Mouse (Mus musculus): ENCODE data around the gene Smok2b. TPM values are rescaled to one million over a fixed set of nuclear protein-coding genes. Genes with fewer than 3 reads are reported as not detected.
"Not testable (repeated sequence)": the region's sequence is repeated elsewhere in the genome, so short reads cannot be mapped to it uniquely, and the experiment has no call there.

Smok2b gene
- polyA plus RNA-seq, 1 experiment: not detected

DNA sequence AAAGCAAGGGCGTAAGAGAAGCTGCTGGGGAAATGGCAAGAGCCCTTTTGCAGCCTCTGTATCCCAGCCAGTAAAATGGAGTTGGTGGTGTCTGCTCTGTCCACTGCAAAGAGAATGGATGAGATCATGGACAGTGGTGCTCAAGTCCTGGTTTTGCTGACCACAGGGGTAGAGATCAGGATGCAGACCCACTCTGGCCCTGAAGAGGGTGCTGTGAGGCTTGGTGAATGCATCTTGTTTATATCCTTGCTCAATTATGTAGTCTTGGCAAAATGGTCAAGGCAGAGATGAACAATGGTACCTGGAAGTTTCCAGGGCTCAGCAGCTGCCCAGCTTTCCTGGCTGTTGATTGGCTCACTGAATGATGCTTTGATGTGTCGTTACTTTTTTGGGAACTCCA, 14.5 kb upstream of the Smok2b start:
- Histone ChIP-seq H3K4me3 (ENCODE audit: insufficient read depth, poor library complexity, severe bottlenecking) (no peak overlapping the region), H3K79me2 (ENCODE audit: control insufficient read depth, insufficient read depth) (no peaks in the 10 kb centered on the region), H3K27me3 (ENCODE audit: control insufficient read depth, insufficient read depth, insufficient read length) (no peaks in the 10 kb centered on the region), H3K36me3 (ENCODE audit: control insufficient read depth, insufficient read depth) (no peaks in the 10 kb centered on the region), H3K79me3 (ENCODE audit: low read depth) (no peaks in the 10 kb centered on the region), H3ac (ENCODE audit: control insufficient read depth, insufficient read length, low read depth) (no peak overlapping the region)
- TF ChIP-seq MYOD1 (IDR thresholded peaks at IDR 0.05; ENCODE audit: control insufficient read depth, insufficient read length, low read depth): no peak
- no peak for TF ChIP-seq USF1 (IDR thresholded peaks at IDR 0.05; ENCODE audit: low read depth)
- TF ChIP-seq CEBPB (IDR thresholded peaks at IDR 0.05; ENCODE audit: low read depth): no peak
- TF ChIP-seq FOSL1 (IDR thresholded peaks at IDR 0.05; ENCODE audit: insufficient read depth, low read length, poor library complexity, severe bottlenecking): no peak
- TF ChIP-seq MAX (IDR thresholded peaks at IDR 0.05): no peak
- no peak for TF ChIP-seq MYOG (IDR thresholded peaks at IDR 0.05; ENCODE audit: control insufficient read depth, extremely low read depth, insufficient read length)
- no peak for TF ChIP-seq CTCF (IDR thresholded peaks at IDR 0.05; ENCODE audit: control insufficient read depth, insufficient read depth, insufficient read length)

DNA sequence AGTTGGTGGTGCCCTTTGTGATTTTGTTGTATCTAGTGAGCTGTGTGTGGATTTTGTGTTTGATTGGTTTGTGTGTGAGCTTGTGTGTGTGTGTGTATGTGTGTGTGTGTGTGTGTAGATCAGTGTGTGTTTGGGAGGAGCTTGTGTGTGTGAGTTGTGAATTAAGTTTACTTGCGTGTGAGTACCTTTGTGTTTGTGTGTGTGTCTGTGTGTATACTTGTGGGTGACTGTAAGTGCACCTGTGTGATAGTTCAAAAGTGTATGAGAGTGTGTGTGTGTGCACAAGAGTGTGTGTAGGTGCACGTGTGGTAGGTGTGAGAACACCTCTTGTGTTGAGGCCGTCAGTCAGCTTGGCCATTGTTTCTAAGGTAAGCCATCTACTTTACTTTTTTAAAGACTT, 9.2 kb upstream of the Smok2b start, which contains the start of gene Smok2a:
Gene Smok2a (plus strand): TSS at position 301 of the 400 bp plus-strand sequence.
- no peak within 1 kb of the TSS for H3K4me3 ChIP-seq (ENCODE audit: insufficient read depth, poor library complexity, severe bottlenecking)
- no peaks in the 10 kb centered on the region for H3K36me3 ChIP-seq (ENCODE audit: control insufficient read depth, insufficient read depth)
- no peak for TF ChIP-seq MAX (IDR thresholded peaks at IDR 0.05)
- no peak for TF ChIP-seq MYOD1 (IDR thresholded peaks at IDR 0.05; ENCODE audit: control insufficient read depth, insufficient read length, low read depth)
- TF ChIP-seq USF1 (IDR thresholded peaks at IDR 0.05; ENCODE audit: low read depth): no peak
- no peak for TF ChIP-seq CTCF (IDR thresholded peaks at IDR 0.05; ENCODE audit: control insufficient read depth, insufficient read depth, insufficient read length)
- no peak for TF ChIP-seq CEBPB (IDR thresholded peaks at IDR 0.05; ENCODE audit: low read depth)
- TF ChIP-seq FOSL1 (IDR thresholded peaks at IDR 0.05; ENCODE audit: insufficient read depth, low read length, poor library complexity, severe bottlenecking): no peak
- no peak for TF ChIP-seq MYOG (IDR thresholded peaks at IDR 0.05; ENCODE audit: control insufficient read depth, extremely low read depth, insufficient read length)
- no peaks in the 10 kb centered on the region for H3K27me3 ChIP-seq (ENCODE audit: control insufficient read depth, insufficient read depth, insufficient read length)
- no peaks in the 10 kb centered on the region for H3K79me3 ChIP-seq (ENCODE audit: low read depth)
- no peak within 1 kb of the TSS for H3ac ChIP-seq (ENCODE audit: control insufficient read depth, insufficient read length, low read depth)
- no peaks in the 10 kb centered on the region for H3K79me2 ChIP-seq (ENCODE audit: control insufficient read depth, insufficient read depth)

DNA sequence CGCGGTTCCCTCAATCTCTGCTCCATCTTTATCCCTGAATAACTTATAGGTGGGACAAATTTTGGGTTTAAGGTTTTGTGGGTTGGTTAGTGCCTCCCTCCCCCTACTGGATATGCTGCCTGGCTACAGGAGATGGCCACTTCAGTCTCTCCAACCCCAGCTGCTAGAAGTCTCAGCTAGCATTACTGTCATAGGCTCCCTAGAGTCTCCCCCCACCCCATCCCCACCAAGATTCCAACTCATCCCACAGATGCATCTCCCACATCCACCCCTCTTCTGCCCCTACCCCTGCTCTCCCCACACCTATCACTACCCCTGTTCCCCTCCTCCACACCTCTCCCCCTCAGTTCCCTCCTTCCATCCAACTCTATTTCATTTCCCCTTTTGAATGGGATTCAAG, 8.1 kb upstream of the Smok2b start:
- not testable (repeated sequence) for H3K79me2 ChIP-seq (ENCODE audit: control insufficient read depth, insufficient read depth); H3K4me3 ChIP-seq (ENCODE audit: insufficient read depth, poor library complexity, severe bottlenecking); H3K27me3 ChIP-seq (ENCODE audit: control insufficient read depth, insufficient read depth, insufficient read length); H3ac ChIP-seq (ENCODE audit: control insufficient read depth, insufficient read length, low read depth); H3K36me3 ChIP-seq (ENCODE audit: control insufficient read depth, insufficient read depth); H3K79me3 ChIP-seq (ENCODE audit: low read depth)

DNA sequence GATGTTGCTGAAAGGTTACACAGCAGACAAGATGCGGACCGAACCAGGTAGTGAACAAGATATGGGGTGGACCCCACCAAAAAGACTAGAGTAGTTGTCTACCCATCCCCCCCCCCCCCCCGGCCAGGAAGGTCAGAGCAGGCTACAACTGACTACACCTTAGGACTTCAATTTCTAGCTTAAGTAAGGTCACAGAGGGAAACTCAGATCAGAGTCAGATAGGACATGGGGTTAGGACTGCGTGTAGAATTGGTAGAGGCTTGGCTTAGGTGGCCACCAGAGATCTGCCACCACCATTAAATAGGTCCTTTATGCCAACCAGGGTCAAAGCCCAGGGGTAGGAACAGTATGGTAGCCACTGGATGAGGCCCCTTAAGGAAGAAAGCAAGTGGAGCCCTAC, 9.4 kb downstream of the Smok2b start:
- H3K27me3 ChIP-seq (ENCODE audit: control insufficient read depth, insufficient read depth, insufficient read length); H3K36me3 ChIP-seq (ENCODE audit: control insufficient read depth, insufficient read depth); H3K79me2 ChIP-seq (ENCODE audit: control insufficient read depth, insufficient read depth); H3K4me3 ChIP-seq (ENCODE audit: insufficient read depth, poor library complexity, severe bottlenecking); H3ac ChIP-seq (ENCODE audit: control insufficient read depth, insufficient read length, low read depth); H3K79me3 ChIP-seq (ENCODE audit: low read depth): not testable (repeated sequence)

DNA sequence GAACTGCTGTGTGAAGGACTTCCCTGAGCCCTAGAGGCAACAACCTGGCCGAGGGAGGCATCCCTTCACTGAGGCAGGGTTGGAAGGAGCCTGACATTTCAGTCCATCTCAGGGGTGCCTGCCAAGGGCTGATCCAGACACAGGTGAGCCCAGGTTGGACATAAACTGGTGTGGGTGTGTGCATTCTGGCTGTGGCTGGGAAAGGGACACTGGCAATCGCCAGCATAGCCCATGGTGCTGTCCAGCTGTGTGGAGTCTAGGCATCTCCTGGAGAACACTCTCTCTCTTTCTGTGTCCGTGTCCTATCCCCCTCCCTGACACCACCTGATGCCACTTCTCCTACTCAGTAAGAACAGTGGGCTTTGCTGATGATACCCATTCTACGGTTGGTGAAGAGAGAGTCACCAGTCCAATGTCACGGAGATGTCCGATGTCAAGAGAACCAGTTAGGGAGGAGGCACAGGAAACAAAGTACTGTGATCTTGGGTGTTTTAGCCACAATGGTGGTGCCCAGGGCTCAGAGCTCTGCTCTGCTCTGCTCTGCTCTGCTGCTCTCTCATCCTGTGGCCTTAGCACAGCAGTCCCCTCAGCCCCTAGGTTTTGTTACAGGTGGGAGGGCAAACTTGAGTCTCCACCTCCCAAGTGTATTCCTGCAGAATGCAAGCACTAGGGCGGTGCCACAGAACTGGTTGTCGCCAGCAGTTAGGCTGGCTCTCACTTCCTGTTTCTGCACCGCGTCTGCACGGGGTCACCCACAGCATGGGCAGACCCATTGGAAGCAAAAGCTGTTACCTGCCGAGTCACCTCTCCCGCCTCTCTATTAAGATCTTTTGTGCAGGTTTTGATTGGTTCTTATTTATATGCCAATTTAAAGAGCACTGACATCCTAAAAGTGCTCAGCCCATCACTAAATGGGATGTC, 11.0 kb downstream of the Smok2b start:
- H3K36me3 ChIP-seq (ENCODE audit: control insufficient read depth, insufficient read depth); H3K4me3 ChIP-seq (ENCODE audit: insufficient read depth, poor library complexity, severe bottlenecking); H3ac ChIP-seq (ENCODE audit: control insufficient read depth, insufficient read length, low read depth); H3K79me2 ChIP-seq (ENCODE audit: control insufficient read depth, insufficient read depth); H3K79me3 ChIP-seq (ENCODE audit: low read depth); H3K27me3 ChIP-seq (ENCODE audit: control insufficient read depth, insufficient read depth, insufficient read length): not testable (repeated sequence)

DNA sequence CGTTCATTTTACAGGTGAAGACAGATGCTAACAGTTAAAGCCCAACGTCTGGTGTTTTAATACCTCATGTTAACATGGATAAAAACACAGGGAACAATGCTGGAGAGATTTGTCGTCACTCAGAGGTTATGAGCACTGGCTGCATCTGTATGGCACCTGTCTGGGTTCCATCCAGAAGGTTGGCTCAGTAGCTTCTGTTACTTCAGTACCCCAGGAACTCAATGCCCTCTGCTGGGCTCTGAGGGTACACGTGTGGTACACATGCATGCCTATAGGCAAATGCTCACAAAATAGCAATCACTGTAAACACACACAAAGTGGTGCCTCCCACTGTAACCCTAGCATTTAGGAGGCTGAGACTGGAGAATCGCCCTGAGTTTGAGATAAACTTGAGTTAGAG, 24.7 kb downstream of the Smok2b start:
- H3ac ChIP-seq (ENCODE audit: control insufficient read depth, insufficient read length, low read depth); H3K36me3 ChIP-seq (ENCODE audit: control insufficient read depth, insufficient read depth); H3K79me3 ChIP-seq (ENCODE audit: low read depth); H3K27me3 ChIP-seq (ENCODE audit: control insufficient read depth, insufficient read depth, insufficient read length); H3K4me3 ChIP-seq (ENCODE audit: insufficient read depth, poor library complexity, severe bottlenecking); H3K79me2 ChIP-seq (ENCODE audit: control insufficient read depth, insufficient read depth): not testable (repeated sequence)

Other genes with a start within 250 kb of the Smok2b start
- 25.7 TPM for gene Wtap, start 236.1 kb upstream of the Smok2b start, polyA plus RNA-seq (2012; fragmentation: generic; extraction: Trizol)
- gene Sod2, start 223.4 kb upstream of the Smok2b start, polyA plus RNA-seq (2012; fragmentation: generic; extraction: Trizol): 107 TPM
- gene Gpr31b, start 178.0 kb upstream of the Smok2b start, polyA plus RNA-seq (2012; fragmentation: generic; extraction: Trizol): not detected
- not detected for gene Tcp10b, start 169.2 kb upstream of the Smok2b start, polyA plus RNA-seq (2012; fragmentation: generic; extraction: Trizol)
- gene Unc93a, start 98.4 kb upstream of the Smok2b start, polyA plus RNA-seq (2012; fragmentation: generic; extraction: Trizol): not detected
- gene Smok2a, start 9.1 kb upstream of the Smok2b start, polyA plus RNA-seq (2012; fragmentation: generic; extraction: Trizol): not detected
- gene Tcp10c, start 124.3 kb downstream of the Smok2b start, polyA plus RNA-seq (2012; fragmentation: generic; extraction: Trizol): not detected

Measured in C2C12 (cell line).